Mouse (Mus musculus): ENCODE measurements around the gene Gpr142. TPM values are rescaled to one million over a fixed set of nuclear protein-coding genes. Genes with fewer than 3 reads are reported as not detected.

The Gpr142 gene
- total RNA-seq, 1 experiment from 2014 or later: not detected

DNA sequence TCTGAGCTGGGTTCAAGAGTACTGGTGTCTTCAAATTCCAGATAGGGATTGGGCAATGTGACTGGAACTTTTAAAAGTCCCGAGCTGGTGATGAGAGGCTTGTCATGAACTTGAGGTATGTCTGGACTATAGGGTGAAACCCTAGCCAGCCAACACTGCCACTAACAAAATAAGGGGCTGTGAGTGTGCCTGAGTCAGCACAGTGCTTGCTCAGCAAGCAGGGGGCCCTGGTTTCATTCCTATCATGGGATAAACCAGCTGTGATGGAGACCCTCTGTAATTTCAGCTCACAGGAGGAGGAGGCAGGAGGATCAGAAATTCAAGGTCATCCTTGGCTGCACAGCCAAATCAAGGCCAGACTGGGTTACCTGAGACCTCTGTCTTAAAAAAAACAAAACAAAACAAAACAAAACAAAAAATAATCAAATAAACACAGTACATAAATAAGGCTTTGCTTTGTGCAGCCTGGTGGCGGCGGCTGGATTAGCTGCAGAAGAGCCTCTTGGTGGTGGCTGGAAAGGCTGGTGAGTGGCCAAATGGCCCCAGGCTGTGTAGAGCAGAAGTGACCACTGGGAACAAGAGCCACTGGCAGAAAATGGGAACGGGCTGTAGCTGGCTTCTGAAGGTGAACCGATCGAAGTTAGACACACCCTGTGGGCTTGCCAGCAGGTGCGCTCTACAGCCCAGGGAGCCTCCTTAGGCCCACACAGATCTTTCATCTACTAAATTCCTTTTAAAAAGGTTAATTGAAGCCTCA, 45.9 kb downstream of the Gpr142 start:
- DNase-seq: no peak

DNA sequence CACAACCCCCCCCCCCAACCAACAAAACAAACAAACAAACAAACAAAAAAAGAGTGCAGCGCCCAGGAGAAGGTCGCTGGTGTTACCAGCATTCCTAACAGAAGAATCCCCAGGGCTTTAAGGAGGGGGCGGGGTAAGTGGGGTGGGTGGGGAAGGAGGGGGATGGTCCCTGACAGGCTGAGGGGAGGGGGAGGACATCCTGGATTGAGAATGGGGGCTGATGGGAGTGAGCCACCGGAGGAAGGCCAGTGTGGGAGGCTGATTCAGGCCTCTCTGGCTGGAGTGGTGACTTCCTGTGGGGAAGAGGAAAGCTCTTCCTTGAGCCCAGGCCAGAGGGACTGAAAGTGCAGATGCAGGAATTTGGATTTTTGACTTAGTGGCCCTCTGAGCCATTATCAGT, 47.6 kb downstream of the Gpr142 start:
- DNase-seq: no peak

DNA sequence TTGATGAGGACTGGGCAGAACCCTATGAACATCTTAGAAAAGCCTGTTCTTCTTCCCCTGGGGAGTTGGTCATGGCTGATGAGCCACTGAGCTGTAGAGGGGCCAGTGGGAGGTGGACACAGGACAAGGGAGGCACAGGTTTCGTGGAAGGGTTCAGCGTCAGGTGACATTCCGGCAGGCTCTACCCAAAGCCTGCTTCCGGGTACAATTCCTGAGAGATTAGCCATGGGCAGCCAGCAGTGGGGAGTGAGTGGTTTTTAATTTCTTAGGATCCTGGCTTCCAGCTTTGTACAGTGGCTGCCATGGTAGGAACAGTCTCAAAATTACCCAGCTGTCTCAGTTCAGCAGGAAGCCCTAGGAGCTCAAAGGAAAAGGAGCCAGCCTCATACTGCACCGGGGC, 48.3 kb downstream of the Gpr142 start:
- DNase-seq: no peak

DNA sequence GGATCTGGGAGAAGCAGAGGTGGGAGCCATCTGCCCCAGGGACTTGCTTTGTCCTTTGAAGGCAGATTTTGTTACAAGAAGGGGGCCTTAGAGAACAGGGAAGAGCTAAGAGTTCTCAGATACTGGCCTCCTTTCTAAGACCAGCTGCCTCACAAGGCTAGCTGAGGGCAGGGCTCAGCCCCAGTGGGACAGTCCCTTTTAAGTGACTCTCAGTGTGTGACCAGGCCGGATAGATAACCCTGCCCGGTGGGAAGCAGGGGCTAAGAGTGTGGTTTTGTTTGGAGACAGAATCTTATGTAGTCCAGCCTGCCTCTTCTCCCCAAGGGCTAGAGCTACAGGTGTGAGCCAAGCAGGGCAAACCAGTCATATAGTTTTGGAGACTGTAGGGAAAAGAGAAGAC, 50.8 kb downstream of the Gpr142 start:
- no peak for DNase-seq

DNA sequence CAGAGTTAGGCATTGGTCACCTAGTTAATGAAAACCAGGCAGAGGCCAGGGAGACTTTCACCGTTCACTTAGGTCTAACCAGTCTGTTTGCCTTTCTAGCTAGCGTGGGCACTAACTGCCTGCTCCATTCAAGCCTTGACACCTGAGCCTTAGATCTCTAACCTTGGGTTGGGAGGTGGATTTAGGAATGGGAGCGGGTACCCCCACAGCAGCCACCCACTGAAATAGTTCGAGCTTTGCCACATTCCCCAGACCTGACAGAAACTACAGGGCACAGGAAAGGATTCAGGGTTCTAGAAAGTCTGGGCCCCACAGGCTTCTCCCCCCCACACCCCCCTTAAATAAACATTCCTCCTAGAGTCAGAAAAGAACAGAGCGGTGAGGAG, 51.3 kb downstream of the Gpr142 start:
- no peak for DNase-seq

DNA sequence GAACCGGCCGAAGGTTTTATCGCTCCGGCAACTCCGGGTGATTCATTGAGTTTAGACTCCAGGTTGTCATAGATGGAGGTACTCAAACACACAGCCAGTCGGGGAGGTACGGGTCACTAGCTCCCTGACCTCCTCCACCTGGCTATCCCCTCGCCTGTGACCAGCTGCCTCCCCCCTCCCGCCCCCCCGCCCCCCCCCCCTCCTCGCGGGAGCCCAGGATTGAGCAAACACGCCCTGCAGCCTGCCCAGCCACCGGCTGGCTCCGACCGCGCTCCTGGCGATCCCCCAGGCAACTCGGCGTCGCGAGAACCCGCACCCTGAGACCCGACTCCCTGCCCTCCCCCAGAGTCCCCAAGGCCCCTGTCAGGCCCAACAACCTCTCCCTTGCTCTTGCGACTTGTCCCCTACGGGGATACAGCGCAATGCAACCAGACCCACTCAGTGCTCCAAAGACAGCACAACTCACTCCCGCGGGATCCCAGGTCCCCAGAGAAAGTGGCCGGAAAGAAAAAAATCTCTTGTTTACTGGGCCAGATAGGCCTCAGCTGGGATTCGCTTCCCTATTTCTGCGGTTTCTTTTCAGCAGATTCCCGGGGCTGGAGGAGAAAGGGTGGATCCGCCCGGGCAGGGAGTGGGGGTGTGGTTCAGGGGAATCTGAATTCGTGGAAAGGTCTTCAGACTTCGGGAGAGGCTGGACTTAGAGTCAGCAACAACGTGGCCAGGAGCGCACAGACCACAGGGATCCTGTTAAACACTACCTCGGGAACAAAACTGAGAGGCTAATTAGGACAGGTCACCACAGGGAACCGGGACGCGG, 51.9 kb downstream of the Gpr142 start, which contains the start of gene Gprc5c:
Gene Gprc5c, plus strand, starts transcription at position 701 of the 817 bp plus-strand sequence.
- DNase-seq: peak; percentile 79

DNA sequence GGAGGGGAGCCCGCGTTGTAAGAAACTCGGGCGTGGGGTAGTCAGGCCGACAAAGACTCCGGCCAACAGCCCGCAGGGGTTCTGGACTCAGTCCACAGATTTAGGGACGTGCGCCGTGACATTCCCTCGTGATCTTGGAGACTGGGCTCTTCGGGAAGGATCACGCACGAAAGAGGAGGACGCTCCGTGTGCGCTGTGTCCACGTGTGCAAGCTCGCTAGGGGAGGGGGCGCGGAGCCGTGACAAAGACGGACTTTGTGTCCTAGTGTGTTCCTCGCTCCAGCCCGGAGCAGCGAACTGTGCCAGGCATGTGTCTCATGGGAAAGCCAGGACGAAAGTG, 52.5 kb downstream of the Gpr142 start:
- DNase-seq: peak; percentile 68

DNA sequence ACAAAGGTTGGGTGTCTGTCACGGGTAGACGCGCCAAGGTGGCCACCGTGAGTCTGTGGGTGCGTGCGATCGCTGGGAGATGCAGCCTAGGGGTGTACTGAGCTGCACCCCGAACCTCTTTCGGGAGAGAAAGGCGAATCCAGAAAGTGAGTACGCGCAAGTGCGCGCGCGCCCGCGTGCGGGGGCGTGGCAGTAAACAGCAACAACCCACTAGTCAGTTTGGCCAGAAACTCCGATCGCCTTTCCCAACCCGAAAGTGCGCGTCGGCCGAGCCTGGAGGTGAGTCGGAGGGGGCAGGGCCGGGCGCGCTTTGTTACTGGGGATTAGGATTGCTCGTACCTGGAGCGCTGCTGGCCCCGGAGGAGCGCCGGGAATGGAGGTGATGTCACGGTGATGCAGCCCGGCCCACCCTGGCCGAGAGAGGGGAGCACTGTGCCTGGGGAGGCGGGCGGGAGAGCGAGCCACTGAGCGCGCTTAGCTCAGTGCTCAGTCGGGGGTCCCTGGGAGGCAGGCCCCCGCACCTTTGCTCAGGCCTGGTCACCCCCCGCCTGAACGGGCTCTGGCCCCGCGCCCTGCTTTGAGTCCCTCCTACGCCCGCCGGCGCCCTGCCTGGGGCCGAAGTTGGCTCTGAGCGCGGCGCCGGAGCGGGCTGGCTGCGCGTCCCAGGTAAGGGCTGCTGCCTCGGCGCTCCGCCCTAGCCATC, 53.0 kb downstream of the Gpr142 start:
- peak; percentile 76 for DNase-seq

DNA sequence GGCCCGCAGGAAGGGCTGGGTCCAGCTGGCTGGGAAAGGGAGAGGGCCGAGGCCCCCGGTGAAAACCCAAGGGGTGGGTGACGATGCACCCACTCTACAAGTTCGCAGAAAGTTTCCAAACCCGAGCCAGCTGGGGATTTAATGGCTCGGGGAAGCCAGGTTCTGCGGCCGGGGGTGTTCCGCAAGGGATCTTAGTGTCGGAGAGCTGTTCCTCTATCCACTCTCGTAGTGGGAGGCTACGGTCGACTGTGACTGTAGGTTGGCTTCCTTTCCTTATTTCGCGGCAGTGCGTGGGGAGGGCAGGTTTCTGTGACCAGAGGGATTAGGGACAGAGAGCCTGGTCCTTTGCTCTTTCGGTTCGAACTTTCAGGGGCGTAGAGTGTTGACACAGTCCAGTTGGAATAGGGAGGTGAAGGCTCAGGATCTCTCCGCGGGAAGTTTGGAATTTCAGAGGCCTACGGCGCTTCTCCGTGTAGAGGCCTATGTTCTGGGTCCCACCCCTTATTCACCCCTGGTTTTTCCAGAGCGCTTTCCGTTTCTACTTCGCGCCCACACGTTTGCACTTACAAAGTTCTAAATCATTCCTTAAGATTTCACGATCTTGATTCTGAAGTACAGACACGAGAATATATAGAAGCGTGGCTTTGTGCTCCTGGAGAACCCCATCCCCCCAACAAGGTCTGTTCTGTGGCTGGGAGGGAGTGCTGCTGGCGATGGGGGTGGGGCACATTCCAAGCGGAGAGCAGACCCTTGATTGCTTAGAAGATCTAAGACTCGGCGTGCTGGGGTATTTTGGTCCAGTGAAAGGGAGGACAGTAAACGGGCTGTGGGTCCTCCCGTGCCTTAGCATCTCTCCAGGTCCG, 53.8 kb downstream of the Gpr142 start:
- peak; percentile 48 for DNase-seq

DNA sequence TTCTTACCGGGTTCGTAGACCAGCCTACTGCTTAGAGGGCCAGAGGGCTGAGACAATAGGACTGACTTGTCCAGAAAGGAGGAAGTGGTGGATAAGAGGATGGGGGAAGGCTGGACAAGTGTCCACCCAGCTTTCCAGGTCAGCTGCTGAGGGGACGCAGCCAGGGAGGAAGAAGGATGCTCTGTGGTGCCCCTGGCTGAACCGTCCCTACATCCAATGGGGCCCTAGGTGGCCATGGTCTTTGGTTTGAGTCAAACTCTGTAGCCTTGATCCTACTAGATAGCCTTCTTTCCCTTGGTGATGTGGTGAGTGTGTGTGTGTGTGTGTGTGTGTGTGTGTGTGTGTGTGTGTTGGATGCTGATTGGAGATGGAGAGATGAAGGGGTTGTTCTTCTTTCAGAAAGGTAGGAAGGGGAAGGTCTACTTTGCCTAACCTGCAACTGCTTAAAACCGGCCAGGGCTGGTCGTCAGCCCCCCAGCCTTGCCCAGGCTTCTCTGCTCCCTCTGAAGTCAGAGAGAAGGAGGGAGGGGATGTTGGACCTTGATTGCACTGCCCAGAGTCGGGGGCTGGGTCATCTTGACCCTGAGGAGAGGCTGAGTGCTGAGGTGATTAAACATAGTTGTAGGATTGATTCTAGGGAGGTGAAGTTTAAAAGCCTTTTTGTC, 54.6 kb downstream of the Gpr142 start:
- DNase-seq: no peak

DNA sequence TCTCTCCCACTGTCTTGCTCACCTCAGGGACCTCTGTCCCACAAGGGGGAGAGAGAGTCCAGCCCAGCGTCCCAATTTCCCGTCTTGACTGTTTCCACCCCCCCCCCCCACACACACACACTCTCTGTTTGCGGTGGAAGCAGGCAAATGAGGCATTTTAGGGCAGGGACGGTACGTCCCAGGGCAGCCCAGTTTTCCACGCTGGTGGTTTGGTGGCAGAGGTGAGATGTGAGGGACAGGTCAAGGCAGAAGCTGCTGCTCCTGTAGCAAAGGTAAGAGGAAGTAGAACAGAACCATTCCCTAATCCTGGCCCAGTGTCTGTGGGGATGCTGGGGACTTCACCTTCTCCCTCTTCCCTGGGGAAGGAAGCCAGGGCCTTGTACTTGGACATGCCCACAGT, 55.9 kb downstream of the Gpr142 start:
- no peak for DNase-seq

DNA sequence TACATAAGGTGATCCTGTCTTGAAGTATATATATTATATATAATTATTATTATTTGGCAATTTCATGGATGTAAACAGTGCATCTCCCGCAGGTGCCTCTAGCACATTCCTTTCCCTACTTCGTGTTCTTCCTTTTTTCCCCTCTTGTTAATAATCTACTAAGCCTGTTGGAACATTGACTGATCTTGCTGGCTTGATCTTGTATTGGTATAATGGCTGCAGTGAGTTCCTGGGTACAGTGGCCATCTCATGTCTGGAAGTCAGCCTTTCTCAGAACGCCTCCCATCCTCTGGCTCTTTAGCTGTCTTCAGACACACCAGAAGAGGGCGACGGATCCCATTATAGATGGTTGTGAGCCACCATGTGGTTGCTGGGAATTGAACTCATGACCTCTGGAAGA, 57.4 kb downstream of the Gpr142 start:
- DNase-seq: no peak

Other genes starting within 250 kb of the Gpr142 start
- 1,048 and 1,188 TPM in 2 replicates for gene Rpl38, start 130.4 kb upstream of the Gpr142 start, total RNA-seq (2021)
- 61.7 and 64.7 TPM in 2 replicates for gene Ttyh2, start 123.5 kb upstream of the Gpr142 start, total RNA-seq (2021)
- gene Dnaic2, start 71.5 kb upstream of the Gpr142 start, total RNA-seq (2021): 0.44 and 0.64 TPM in 2 replicates
- gene Kif19a, start 33.5 kb upstream of the Gpr142 start, total RNA-seq (2021): 0.41 and 0.56 TPM in 2 replicates
- not detected in 2 replicates for gene Btbd17, start 3.0 kb upstream of the Gpr142 start, total RNA-seq (2021)
- gene Gprc5c, start 52.2 kb downstream of the Gpr142 start, total RNA-seq (2021): 16.6 and 18.6 TPM in 2 replicates
- 1.1 and 2.2 TPM in 2 replicates for gene Cd300a, start 91.1 kb downstream of the Gpr142 start, total RNA-seq (2021)
- 0.70 and 1.7 TPM in 2 replicates for gene Cd300lb, start 135.5 kb downstream of the Gpr142 start, total RNA-seq (2021)
- gene Cd300c, start 170.2 kb downstream of the Gpr142 start, total RNA-seq (2021): 0.83 TPM in 1 of 2 replicates, not detected in the other
- gene Cd300ld, start 191.0 kb downstream of the Gpr142 start, total RNA-seq (2021): 0.34 and 0.78 TPM in 2 replicates
- gene Cd300c2, start 203.0 kb downstream of the Gpr142 start, total RNA-seq (2021): 0.93 and 3.7 TPM in 2 replicates
- not detected in 2 replicates for gene Cd300ld2, start 217.3 kb downstream of the Gpr142 start, total RNA-seq (2021)
- gene Cd300ld4, start 228.1 kb downstream of the Gpr142 start, total RNA-seq (2021): 0.79 TPM in 1 of 2 replicates, not detected in the other
- gene Cd300ld5, start 238.8 kb downstream of the Gpr142 start, total RNA-seq (2021): 4.0 and 5.3 TPM in 2 replicates
- gene Cd300ld3, start 249.5 kb downstream of the Gpr142 start, total RNA-seq (2021): 3.3 TPM in 1 of 2 replicates, not detected in the other